Mouse (Mus musculus): ENCODE results near the gene Nrn1l. TPM values are rescaled to one million over a fixed set of nuclear protein-coding genes. Genes with fewer than 3 reads are reported as not detected.

Gene Nrn1l
- polyA plus RNA-seq, 1 experiment, result 0.77 TPM

DNA sequence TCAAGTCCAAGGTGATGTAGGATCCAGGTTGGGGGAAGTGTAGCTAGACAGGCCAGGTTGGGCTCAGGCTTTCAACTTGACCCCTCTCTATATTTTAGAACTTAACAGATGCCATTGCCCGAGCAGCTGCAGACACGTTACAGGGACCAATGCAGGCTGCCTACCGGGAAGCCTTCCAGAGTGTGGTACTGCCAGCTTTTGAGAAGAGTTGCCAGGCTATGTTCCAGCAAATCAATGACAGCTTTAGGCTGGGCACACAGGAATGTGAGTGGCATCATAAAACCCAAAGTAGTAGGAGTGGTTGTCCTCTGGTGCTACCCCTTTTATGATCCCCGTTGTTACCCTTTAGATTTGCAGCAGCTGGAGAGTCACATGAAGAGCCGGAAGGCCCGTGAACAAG lies 2.5 kb upstream of the Nrn1l start:
- TF ChIP-seq CTCF (conservative IDR thresholded peaks at IDR 0.05; ENCODE audit: insufficient read depth, insufficient read length, low read depth, low read length), result no peak
- no peak for TF ChIP-seq POLR2A (IDR thresholded peaks at IDR 0.05; ENCODE audit: low read depth, low read length)
- no peaks in the 10 kb centered on the region for H3K4me1 ChIP-seq (ENCODE audit: control insufficient read depth, insufficient read depth, low read length)
- WGBS, result 76% methylated on average over 6 of the region's 6 CpGs
- no peak overlapping the region for H3K27ac ChIP-seq (ENCODE audit: insufficient read depth, low read depth, low read length)
- no peaks in the 10 kb centered on the region for H3K27me3 ChIP-seq (replicated peaks; ENCODE audit: control insufficient read depth, insufficient read depth, low read length)
- no peaks in the 10 kb centered on the region for H3K36me3 ChIP-seq (ENCODE audit: control insufficient read depth, insufficient read depth, low read length)
- no peak for DNase-seq
- no peak overlapping the region for H3K4me3 ChIP-seq (ENCODE audit: insufficient read depth, low read depth, low read length)

- H3K27ac ChIP-seq (ENCODE audit: insufficient read depth, low read depth, low read length), result no peak overlapping the region
- TF ChIP-seq CTCF (conservative IDR thresholded peaks at IDR 0.05; ENCODE audit: insufficient read depth, insufficient read length, low read depth, low read length) (peak; percentile 60), POLR2A (IDR thresholded peaks at IDR 0.05; ENCODE audit: low read depth, low read length) (no peak)
- H3K36me3 ChIP-seq (ENCODE audit: control insufficient read depth, insufficient read depth, low read length), result no peaks in the 10 kb centered on the region
- no peaks in the 10 kb centered on the region for H3K4me1 ChIP-seq (ENCODE audit: control insufficient read depth, insufficient read depth, low read length)
- peak; percentile 32 for DNase-seq
- no peaks in the 10 kb centered on the region for H3K27me3 ChIP-seq (replicated peaks; ENCODE audit: control insufficient read depth, insufficient read depth, low read length)
- 90% methylated on average over 6 of the region's 6 CpGs for WGBS
- no peak overlapping the region for H3K4me3 ChIP-seq (ENCODE audit: insufficient read depth, low read depth, low read length)
These were observed 935 bp upstream of the Nrn1l start for GRCm38 (mm10) chr8:105892432-105892831.

- no peaks in the 10 kb centered on the region for H3K27me3 ChIP-seq (replicated peaks; ENCODE audit: control insufficient read depth, insufficient read depth, low read length)
- 82% methylated on average over 9 of the region's 9 CpGs for WGBS
- TF ChIP-seq POLR2A (IDR thresholded peaks at IDR 0.05; ENCODE audit: low read depth, low read length), result no peak
- no peak for TF ChIP-seq CTCF (conservative IDR thresholded peaks at IDR 0.05; ENCODE audit: insufficient read depth, insufficient read length, low read depth, low read length)
- DNase-seq, result no peak
- H3K4me3 ChIP-seq (ENCODE audit: insufficient read depth, low read depth, low read length), result no peak overlapping the region
- peaks cover 2% of the 10 kb centered on the region; the same call in 1 of the 2 replicates for H3K4me1 ChIP-seq (ENCODE audit: control insufficient read depth, insufficient read depth, low read length)
- no peaks in the 10 kb centered on the region for H3K36me3 ChIP-seq (ENCODE audit: control insufficient read depth, insufficient read depth, low read length)
- H3K27ac ChIP-seq (ENCODE audit: insufficient read depth, low read depth, low read length), result no peak overlapping the region
These were observed 4.6 kb downstream of the Nrn1l start for GRCm38 (mm10) chr8:105897801-105898480.

- under 1% methylated on average over 68 of the region's 68 CpGs for WGBS
- Histone ChIP-seq H3K4me1 (ENCODE audit: control insufficient read depth, insufficient read depth, low read length) (peaks cover 2% of the 10 kb centered on the region; the same call in 1 of the 2 replicates), H3K27ac (ENCODE audit: insufficient read depth, low read depth, low read length) (peak within 1 kb of the TSS; percentile 59), H3K27me3 (replicated peaks; ENCODE audit: control insufficient read depth, insufficient read depth, low read length) (no peaks in the 10 kb centered on the region), H3K36me3 (ENCODE audit: control insufficient read depth, insufficient read depth, low read length) (no peaks in the 10 kb centered on the region; the same call in 1 of the 2 replicates), H3K4me3 (ENCODE audit: insufficient read depth, low read depth, low read length) (peak within 1 kb of the TSS; percentile 90)
- DNase-seq, result peak; percentile 95
- TF ChIP-seq POLR2A (IDR thresholded peaks at IDR 0.05; ENCODE audit: low read depth, low read length) (peak; percentile 43), CTCF (conservative IDR thresholded peaks at IDR 0.05; ENCODE audit: insufficient read depth, insufficient read length, low read depth, low read length) (no peak)
These were observed 7.0 kb downstream of the Nrn1l start, which contains the start of gene Pskh1 for GRCm38 (mm10) chr8:105900180-105900940. Gene Pskh1, plus strand, starts transcription at chr8:105900441.

DNA sequence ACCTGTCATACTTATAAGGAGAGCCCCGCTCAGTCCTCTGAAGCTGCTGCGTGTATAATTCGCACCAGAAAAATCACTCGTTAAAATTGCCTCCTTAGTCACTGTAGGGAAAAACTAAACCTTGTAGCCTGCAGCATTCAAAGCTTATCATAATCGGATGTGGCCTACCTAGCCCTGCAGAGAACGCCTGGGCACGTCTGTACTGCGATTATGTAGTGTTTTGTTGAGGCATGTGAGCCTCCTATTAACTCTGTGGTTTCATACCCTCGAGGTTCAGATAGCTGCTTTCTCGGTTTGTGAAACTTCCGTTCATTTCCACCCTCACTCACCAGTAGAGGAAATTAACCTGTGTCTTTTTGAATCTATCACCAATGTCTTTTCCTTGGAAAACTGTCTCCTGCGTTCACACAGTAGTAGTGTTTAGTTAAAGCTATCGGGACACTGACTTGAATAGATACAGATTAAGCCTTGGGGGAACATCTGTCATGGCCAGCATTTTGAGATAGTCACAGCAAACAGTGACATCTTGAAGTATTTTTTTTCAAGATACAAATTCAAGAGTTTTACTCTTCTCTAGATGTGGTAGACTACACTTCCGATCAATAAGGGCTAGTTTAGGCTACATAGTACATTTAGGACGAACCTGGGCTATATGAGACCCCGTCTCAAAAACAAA lies 7.7 kb downstream of the Nrn1l start:
- 25% methylated on average over 16 of the region's 16 CpGs for WGBS
- peaks cover 2% of the 10 kb centered on the region; the same call in 1 of the 2 replicates for H3K4me1 ChIP-seq (ENCODE audit: control insufficient read depth, insufficient read depth, low read length)
- H3K36me3 ChIP-seq (ENCODE audit: control insufficient read depth, insufficient read depth, low read length), result no peaks in the 10 kb centered on the region; the same call in 1 of the 2 replicates
- no peak overlapping the region for H3K27ac ChIP-seq (ENCODE audit: insufficient read depth, low read depth, low read length)
- DNase-seq, result no peak
- TF ChIP-seq POLR2A (IDR thresholded peaks at IDR 0.05; ENCODE audit: low read depth, low read length) (no peak), CTCF (conservative IDR thresholded peaks at IDR 0.05; ENCODE audit: insufficient read depth, insufficient read length, low read depth, low read length) (no peak)
- H3K4me3 ChIP-seq (ENCODE audit: insufficient read depth, low read depth, low read length), result peak overlapping the region; percentile 90
- H3K27me3 ChIP-seq (replicated peaks; ENCODE audit: control insufficient read depth, insufficient read depth, low read length), result no peaks in the 10 kb centered on the region

- TF ChIP-seq CTCF (conservative IDR thresholded peaks at IDR 0.05; ENCODE audit: insufficient read depth, insufficient read length, low read depth, low read length) (no peak), POLR2A (IDR thresholded peaks at IDR 0.05; ENCODE audit: low read depth, low read length) (no peak)
- H3K36me3 ChIP-seq (ENCODE audit: control insufficient read depth, insufficient read depth, low read length), result no peaks in the 10 kb centered on the region
- no peak for DNase-seq
- no peak overlapping the region for H3K4me3 ChIP-seq (ENCODE audit: insufficient read depth, low read depth, low read length)
- no peak overlapping the region for H3K27ac ChIP-seq (ENCODE audit: insufficient read depth, low read depth, low read length)
- WGBS, result 70% methylated on average over 3 of the region's 3 CpGs
- H3K27me3 ChIP-seq (replicated peaks; ENCODE audit: control insufficient read depth, insufficient read depth, low read length), result no peaks in the 10 kb centered on the region
- H3K4me1 ChIP-seq (ENCODE audit: control insufficient read depth, insufficient read depth, low read length), result no peaks in the 10 kb centered on the region
These were observed 26.0 kb downstream of the Nrn1l start for GRCm38 (mm10) chr8:105919390-105919789.

Data from kidney, adult 2 months (tissue).